ENCODE assay signal across 9 mouse cellular contexts in the genomic region with DNA sequence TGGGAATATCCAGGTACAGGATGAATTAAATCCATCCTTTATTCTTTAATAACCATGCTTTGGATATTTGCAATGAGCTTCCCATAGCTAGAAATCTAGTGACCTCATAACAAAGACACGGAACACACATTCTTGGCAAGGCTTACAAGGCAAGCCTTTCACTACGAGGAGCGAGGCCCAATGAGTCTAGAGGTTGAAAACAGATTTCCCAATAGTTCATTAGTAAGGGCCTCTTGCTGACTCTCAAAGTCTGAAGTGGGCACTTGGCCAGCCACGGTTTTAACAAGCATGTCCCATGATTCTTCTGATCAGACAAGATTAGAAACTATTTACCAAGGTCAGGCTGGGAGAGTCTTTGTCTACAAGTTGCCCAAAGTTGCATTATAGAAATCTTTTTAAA.
DNase-seq lines count a peak whose midpoint lies in the region; ATAC-seq and TF ChIP-seq lines count a peak whose summit lies in the region.
"Had no signal": no experiment of that assay in that cellular context is flagged by ENCODE, and none has a peak within 500 bp of the region (broad histone marks: within the 10 kb centered on the region; RNA-seq: fewer than 3 reads in every experiment).

No protein-coding gene starts in this region.

- H3K9me3 ChIP-seq in limb, embryonic 14.5 days (ENCODE audit: control insufficient read depth, low read length) = no peaks in the 10 kb centered on the region
- H3K9me3 ChIP-seq: embryonic facial prominence, embryonic 15.5 days had no signal

- WGBS in limb, embryonic 14.5 days = 28% methylated on average over 4 of the region's 4 CpGs
- 34% methylated on average over 4 of the region's 4 CpGs for WGBS in cerebellum, adult 2 months

- no peak overlapping the region for H3K4me2 ChIP-seq in limb, embryonic 14.5 days (replicated peaks; ENCODE audit: low read depth, low read length, severe bottlenecking)
- H3K4me2 ChIP-seq: embryonic facial prominence, embryonic 15.5 days had no signal

- H3K9ac ChIP-seq in limb, embryonic 14.5 days (ENCODE audit: low read depth, low read length, severe bottlenecking) = no peak overlapping the region
- H3K9ac ChIP-seq: embryonic facial prominence, embryonic 15.5 days; liver, embryonic 14.5 days had no signal

- 0 out of 2 replicates have a peak, but pooled peaks cover 13% of the 10 kb centered on the region for H3K4me1 ChIP-seq in limb, embryonic 14.5 days (ENCODE audit: control insufficient read depth, insufficient read depth, low read length)
- peaks cover 8% of the 10 kb centered on the region; the same call in 1 of the 2 replicates for H3K4me1 ChIP-seq in cerebellum, adult 2 months (ENCODE audit: control insufficient read depth, insufficient read depth, low read length)

- H3K27ac ChIP-seq in limb, embryonic 14.5 days (replicated peaks; ENCODE audit: low read depth, low read length) = peak overlapping the region; percentile 3; the same call in 1 of the 2 replicates
- H3K27ac ChIP-seq in cerebellum, adult 2 months (ENCODE audit: insufficient read depth, low read length) = no peak overlapping the region
- H3K27ac ChIP-seq: embryonic facial prominence, embryonic 15.5 days; liver, embryonic 14.5 days had no signal

- H3K27me3 ChIP-seq in limb, embryonic 14.5 days (ENCODE audit: control insufficient read depth, insufficient read depth, low read length) = no peaks in the 10 kb centered on the region
- H3K27me3 ChIP-seq in cerebellum, adult 2 months (ENCODE audit: control insufficient read depth, insufficient read depth, low read length) = no peaks in the 10 kb centered on the region
- H3K27me3 ChIP-seq: embryonic facial prominence, embryonic 15.5 days had no signal

- TF ChIP-seq CTCF in cerebellum, adult 2 months (IDR thresholded peaks at IDR 0.05; ENCODE audit: borderline replicate concordance, insufficient read depth, low read depth, low read length) = no peak

- no peaks in the 10 kb centered on the region for H3K36me3 ChIP-seq in limb, embryonic 14.5 days (ENCODE audit: control insufficient read depth, insufficient read depth, low read length)
- H3K36me3 ChIP-seq: embryonic facial prominence, embryonic 15.5 days had no signal

- peak; percentile 68; the same call in 1 of the 2 replicates for ATAC-seq in limb, embryonic 14.5 days (ENCODE audit: low FRiP score, low read depth)
- no peak for ATAC-seq in megakaryocyte progenitor cell, adult 5-6 weeks (replicated peaks; ENCODE audit: poor library complexity)

- no peak overlapping the region for H3K4me3 ChIP-seq in limb, embryonic 14.5 days (replicated peaks; ENCODE audit: low read length)
- no peak overlapping the region for H3K4me3 ChIP-seq in cerebellum, adult 2 months (replicated peaks; ENCODE audit: insufficient read depth, low read depth, low read length)
- H3K4me3 ChIP-seq: embryonic facial prominence, embryonic 15.5 days had no signal

- DNase-seq in 3T3-L1 (ENCODE audit: low read depth, low spot score) = peak; percentile 36
- peak; percentile 94 for DNase-seq in Muller cell, postnatal 12 days (ENCODE audit: inconsistent ontology term)
- DNase-seq in heart, adult 8-10 months (ENCODE audit: low spot score) = peak; percentile 35
- DNase-seq in limb, embryonic 14.5 days (ENCODE audit: low spot score) = peak; percentile 80
- DNase-seq in cerebellum, adult 2 months = no peak
- no peak for DNase-seq in thymus, postnatal 4 days

- no peak for TF ChIP-seq POLR2A in limb, embryonic 14.5 days (IDR thresholded peaks at IDR 0.05; ENCODE audit: borderline replicate concordance, extremely low read depth, insufficient read depth, insufficient read length)
- TF ChIP-seq POLR2A in cerebellum, adult 2 months (IDR thresholded peaks at IDR 0.05; ENCODE audit: borderline replicate concordance, insufficient read depth, low read length) = no peak

Comparison
In these comparisons a context has a peak if more than half of its experiments do, and no peak if none do; other contexts are left out.
1. DNase-seq: peak in 3T3-L1 (single experiment), Muller cell, postnatal 12 days (single experiment), heart, adult 8-10 months (single experiment) and limb, embryonic 14.5 days (single experiment); none in cerebellum, adult 2 months (0 of 2) and thymus, postnatal 4 days (single experiment).